Mouse (Mus musculus) cerebellum, postnatal 25 days (tissue): ENCODE results near the gene Vmn1r100.
"Not testable (repeated sequence)": the region's sequence is repeated elsewhere in the genome, so short reads cannot be mapped to it uniquely, and the experiment has no call there.

Experiments
- DNase-seq, 2 experiments: peaks; one replicate each; pipeline ENCODE4 v3.0.0; 2021; ENCODE audit warnings: mixed read lengths in 2 of 2

The Vmn1r100 gene

DNA sequence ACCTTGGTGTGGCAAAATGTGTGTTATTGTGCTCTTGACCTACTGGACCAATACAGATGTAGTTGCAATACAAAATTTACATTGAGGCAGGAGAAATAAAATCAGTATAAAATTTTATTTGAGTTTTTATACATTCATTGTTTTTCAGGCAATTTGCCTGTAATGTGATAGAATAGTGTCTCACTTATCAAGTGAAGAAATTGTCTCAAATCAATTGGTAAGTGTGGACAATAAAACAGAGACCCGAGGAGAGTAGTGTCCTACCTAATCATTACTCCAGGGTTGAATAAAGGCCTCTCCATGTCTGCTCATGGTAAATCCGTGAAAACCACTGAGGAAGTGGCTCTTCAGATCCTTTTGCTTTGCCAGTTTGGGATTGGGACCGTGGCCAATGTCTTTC lies at the start of gene Vmn1r100:
Vmn1r100 (plus strand) TSS at position 301 of the 400 bp plus-strand sequence.
- DNase-seq, result not testable (repeated sequence)

DNA sequence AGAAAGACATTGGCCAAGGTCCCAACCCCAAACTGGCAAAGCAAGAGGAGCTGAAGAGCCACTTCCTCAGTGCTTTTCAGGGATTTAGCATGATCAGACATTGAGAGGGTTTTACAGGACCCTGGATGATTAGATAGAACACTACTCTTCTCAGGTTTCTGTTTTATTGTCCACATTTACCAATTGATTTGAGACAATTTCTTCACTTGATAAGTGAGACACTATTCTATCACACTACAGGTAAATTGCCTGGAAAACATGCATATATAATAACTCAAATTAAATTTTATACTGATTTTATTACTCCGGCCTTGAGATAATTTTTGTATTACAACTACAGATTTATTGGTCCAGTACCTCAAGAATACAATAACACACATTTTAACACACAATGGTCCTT lies 42.4 kb upstream of the Vmn1r100 start, which contains the start of gene Gm5728:
Gm5728 (minus strand) TSS at position 101 of the 400 bp plus-strand sequence.
- not testable (repeated sequence) for DNase-seq

DNA sequence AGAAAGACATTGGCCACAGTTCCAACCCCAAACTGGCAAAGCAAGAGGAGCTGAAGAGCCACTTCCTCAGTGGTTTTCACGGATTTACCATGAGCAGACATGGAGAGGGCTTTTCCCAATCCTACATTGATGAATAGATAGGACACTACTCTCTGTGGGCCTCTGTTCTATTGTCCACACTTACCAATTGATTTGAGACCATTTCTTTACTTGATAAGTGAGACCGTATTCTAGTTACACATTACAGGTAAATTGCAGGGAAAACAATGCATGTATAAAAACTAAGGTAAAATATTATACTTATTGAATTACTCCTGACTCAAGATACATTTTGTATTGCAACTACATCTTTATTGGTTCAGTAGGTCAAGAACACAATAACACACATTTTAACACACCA lies 24.8 kb downstream of the Vmn1r100 start, which contains the start of gene Vmn1r101:
Vmn1r101 (minus strand) TSS at position 101 of the 400 bp plus-strand sequence.
- DNase-seq, result not testable (repeated sequence)
